Mouse (Mus musculus) heart, postnatal 25 days (tissue): Measurements from ENCODE around the gene Atn1. TPM values are rescaled to one million over a fixed set of nuclear protein-coding genes. Genes with fewer than 3 reads are reported as not detected.

ENCODE experiments used
- DNase-seq: peaks from one replicate; pipeline ENCODE4 v3.0.0; 2022; ENCODE audit warnings: low spot score
- intact Hi-C: fragments of 180-260 bp; cut with DNase I; formaldehyde crosslinking; loops from one replicate; pipeline ENCODE4 v1.15.1; 2025
- total RNA-seq, 2 experiments: library from RNA; stranded (reverse); gene quantifications; 2 replicates each; pipeline ENCODE4 v1.2.3; 2021

The Atn1 gene
- total RNA-seq, 2 experiments from 2014 or later = 37.0 to 39.7 TPM

GRCm38 (mm10) chr6:124769101-124769765 lies 12.9 kb upstream of the Atn1 start, which contains the start of gene Eno2:
Gene Eno2 (minus strand): TSS chr6:124769673.
- intact Hi-C loops = no loop called here

DNA sequence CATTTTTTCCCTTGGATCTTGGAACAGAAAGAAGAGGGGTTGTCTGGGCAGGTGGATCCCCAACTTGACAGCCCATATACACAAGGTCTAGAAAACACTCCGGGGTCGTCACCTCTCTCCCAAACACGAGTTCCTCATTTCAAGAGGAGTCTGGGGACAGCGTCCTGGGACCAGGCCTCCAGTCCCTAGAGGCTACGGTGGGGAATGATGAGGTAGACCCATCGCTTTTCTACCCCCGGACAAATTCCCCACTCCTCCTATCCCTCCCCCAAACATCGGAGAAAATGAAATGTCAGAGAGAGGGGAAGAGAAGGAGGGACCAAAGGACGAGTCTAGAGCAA lies 12.3 kb upstream of the Atn1 start:
- intact Hi-C loops = no loop called here
- no peak for DNase-seq

More at GRCm38 (mm10) chr6:124769101-124769765, 12.9 kb upstream of the Atn1 start, which contains the start of gene Eno2:
- no peak for DNase-seq

- intact Hi-C loops = no loop called here
- DNase-seq = no peak
These were observed 11.8 kb upstream of the Atn1 start for GRCm38 (mm10) chr6:124767920-124768703.

GRCm38 (mm10) chr6:124767536-124767919 lies 11.2 kb upstream of the Atn1 start:
- intact Hi-C loops = no loop called here
- DNase-seq = no peak

DNA sequence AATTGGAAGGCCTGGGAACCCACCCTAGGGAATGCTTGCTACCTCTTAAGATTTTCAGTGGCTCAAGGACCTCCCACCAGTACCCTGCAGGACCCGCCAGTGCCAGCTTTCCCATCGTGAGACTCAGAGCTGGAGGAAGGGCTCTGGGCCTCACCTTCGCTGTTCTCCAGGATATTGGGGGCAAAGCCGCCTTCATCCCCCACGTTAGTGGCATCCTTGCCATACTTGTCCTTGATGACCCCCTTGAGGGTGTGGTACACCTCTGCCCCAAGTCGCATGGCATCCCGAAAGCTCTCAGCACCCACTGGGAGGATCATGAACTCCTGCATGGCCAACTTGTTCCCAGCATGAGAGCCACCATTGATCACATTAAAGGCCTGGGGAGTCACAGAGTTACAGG lies 9.6 kb upstream of the Atn1 start:
- intact Hi-C loops = no loop called here
- DNase-seq = no peak

GRCm38 (mm10) chr6:124759259-124759658 lies 2.9 kb upstream of the Atn1 start:
- peak; percentile 57 for DNase-seq
- intact Hi-C loops = loop anchor here (1.0 to 5.0 kb wide), 5 partner anchors 47 to 246 kb away; partner anchors contain the start of genes C1ra, C1rb, Emg1 and Lpcat3

DNA sequence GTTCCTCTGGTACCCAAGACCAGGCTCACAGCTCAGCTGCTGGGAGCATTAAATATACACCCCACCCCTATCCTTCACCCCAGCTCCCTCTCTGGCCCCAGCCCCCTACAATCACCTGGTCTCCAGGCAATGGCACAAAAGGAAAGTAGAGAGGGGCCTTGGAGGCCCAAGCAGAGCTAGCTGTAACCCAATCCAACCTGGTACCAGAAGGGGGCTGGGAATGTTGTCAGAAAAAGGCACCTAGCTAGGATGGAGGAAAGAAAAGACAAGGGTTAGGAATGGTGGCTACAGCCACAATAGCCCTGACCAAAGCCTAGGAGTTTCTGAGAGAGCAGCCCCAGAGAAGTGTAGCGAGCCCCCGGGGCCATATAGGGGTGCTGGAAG lies 2.5 kb upstream of the Atn1 start:
- intact Hi-C loops = loop anchor here (1.0 to 5.0 kb wide), 5 partner anchors 47 to 246 kb away; partner anchors contain the start of genes C1ra, C1rb, Emg1 and Lpcat3
- DNase-seq = no peak

DNA sequence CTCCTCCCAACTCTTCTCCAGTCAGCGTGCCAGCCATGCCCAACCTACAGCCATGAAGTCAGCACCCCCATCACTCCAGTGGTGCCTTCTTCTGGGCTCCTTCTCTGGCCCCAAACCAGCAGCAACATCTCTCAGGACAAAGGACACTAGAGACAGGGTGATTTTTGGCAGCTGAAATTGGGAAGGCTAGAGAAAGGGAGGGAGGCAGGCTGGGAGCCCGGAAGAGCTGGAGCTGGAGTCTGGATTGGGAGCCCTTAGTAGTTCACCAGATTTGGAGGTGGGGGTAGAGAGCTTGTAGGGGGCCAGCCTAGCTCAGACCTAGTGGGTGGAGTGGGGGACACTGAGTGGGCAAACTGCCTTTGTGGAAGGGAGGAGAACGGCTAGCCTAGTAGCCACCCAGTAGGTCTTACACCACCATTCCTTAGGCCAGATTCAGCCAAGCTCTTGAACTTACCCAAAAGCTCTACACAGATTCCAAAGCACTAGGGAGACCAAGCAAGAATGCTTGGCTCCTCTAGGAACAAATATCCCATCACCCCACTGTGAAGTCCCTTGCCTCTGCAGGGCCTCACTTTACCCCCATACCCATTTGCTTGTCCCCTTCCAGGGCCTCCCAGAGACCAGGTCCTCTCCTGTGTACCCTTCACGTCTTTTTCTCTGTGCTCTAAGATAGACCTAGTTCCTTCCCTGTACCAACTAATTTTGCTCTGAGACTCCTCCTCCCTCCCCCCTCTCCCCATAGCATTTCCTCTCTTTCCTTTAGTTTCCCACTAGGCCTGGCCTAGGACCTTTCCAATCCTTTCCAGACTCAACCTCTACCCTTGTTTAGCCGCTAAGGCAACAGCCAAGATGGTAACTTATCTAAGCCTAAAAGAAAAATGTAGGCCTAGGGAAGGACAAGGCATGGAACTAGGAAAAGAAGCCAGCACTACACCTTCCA lies 1.9 kb upstream of the Atn1 start:
- intact Hi-C loops = loop anchor here (2.0 to 5.0 kb wide), 4 partner anchors 15 to 245 kb away; partner anchors contain the start of genes C1ra, Emg1, Lpcat3 and Phb2
- DNase-seq = no peak

DNA sequence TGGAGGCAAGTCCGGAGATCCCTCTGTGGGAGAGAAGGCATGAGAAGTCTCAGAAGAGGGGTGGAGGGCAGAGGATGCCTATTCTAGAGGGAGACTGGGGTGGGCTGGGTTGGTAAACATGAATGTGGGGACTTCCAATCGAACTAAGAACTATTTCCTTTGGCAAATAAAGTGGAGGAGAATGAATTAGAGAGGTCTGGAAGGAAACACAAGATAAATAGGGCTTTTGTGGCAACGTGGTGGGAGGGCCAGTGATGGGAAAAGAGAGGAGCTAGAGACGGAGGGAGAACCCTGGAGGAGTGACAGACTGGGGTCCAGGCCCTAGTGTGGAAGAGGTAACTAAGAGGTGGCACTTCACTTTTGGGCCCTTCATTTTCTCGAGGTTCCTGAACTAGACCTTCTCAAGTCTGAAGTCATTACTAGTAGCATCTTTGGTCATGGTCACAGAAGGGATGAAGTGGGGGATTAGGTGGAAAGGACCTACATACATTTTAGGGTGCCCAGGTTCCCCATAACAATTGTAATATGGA lies 1.1 kb upstream of the Atn1 start:
- DNase-seq = no peak
- intact Hi-C loops = loop anchor here (2.0 to 5.0 kb wide), 3 partner anchors 15 to 95 kb away; partner anchors contain the start of genes Emg1, Lpcat3 and Phb2

GRCm38 (mm10) chr6:124756652-124757350 lies 477 bp upstream of the Atn1 start:
- DNase-seq = peak; percentile 75
- intact Hi-C loops = loop anchor here (2.0 to 5.0 kb wide), 3 partner anchors 14 to 94 kb away; partner anchors contain the start of genes Emg1, Lpcat3 and Phb2

GRCm38 (mm10) chr6:124755306-124755705 lies 1.0 kb downstream of the Atn1 start:
- intact Hi-C loops = loop anchor here (5.0 kb wide), 2 partner anchors 43 to 93 kb away; partner anchors contain the start of genes Emg1, Lpcat3 and Phb2
- DNase-seq = no peak

DNA sequence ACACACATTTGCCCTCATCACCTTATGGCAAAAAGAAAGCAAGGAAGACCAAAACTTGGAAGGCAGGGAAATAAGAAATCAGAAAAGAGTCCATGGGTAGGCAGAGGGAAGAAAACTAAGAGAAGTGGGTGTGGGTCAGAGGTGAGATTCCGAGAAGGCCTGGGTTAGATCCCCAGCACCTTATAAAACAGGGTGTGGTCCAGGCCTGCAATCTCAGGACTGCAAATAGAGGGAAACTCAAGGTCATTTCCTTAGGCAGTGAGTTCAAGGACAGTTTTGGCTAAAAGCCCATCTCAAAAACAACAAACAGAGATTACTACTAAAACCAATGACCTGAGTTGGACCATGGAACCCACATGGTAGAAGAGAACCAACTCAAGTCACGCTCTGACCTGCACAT lies 2.5 kb downstream of the Atn1 start:
- no peak for DNase-seq
- intact Hi-C loops = no loop called here

DNA sequence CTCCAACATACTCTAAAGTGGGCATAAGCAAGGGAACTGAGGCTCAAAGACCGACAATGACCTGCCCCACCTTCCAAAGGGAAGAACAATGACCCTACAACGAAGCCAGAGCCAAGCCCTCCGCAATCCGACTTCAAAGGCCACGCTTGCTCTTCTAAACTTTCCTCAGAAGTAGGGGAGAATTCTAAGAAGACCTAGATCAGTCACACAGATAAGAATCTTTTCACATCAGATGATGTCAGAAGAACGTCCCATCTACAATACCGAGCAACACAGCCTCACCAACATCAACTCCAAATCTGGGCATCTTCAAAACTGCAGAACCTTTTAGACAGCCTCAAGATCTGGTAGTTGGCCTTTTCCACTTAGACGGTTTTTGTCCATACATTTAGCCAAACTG lies 5.9 kb downstream of the Atn1 start:
- intact Hi-C loops = no loop called here

DNA sequence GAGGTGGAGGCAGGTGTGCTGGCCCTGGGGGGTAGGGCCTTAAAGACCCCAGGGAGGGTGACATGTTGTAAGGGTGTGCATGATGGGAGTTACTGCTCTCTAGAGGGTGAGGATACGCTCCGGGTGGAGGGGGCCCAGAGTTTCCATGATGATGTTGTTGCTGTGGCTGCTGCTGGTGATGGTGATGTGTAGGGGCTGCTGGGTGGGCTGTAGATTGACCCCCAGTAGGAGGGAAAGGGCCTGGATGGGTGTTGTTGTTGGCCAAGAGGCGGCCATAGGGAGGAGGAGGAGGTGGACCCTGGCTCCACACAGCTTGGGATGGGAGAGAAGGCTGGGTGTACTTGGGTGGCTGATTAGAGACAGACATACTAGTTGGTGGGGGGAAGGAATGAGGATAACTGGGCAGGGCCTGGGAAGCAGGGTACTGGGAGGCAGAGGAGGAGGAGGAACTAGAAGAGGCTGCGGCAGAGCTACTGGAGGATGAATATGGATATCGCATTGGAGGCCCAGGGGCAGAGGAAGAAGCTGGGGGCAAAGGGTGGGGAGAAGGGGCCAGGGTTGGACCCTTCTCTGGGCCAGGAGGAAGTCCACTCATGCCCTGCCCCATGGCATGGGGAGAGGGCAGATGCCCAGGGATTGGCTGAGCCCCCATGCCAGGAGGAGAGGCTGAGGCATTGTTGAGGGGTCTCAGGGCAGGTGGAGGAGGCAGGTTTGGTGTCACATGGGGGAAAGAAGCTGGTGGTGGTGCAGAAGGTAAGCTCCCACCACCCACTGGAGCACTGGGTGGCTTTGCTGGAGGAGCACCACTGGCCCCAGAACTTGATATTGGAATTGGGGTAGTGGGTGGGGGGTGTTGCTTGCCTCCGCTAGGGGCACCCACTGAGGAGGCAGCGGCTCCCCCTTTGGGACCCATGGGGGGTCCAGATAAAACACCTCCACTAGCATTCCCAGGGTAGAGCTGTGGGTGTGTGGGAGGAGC lies 9.4 kb downstream of the Atn1 start:
- intact Hi-C loops = no loop called here
- no peak for DNase-seq

More for the DNA sequence above, 5.9 kb downstream of the Atn1 start:
- DNase-seq = no peak

- DNase-seq = no peak
- intact Hi-C loops = no loop called here
These were observed 10.1 kb downstream of the Atn1 start for GRCm38 (mm10) chr6:124746296-124746605.

DNA sequence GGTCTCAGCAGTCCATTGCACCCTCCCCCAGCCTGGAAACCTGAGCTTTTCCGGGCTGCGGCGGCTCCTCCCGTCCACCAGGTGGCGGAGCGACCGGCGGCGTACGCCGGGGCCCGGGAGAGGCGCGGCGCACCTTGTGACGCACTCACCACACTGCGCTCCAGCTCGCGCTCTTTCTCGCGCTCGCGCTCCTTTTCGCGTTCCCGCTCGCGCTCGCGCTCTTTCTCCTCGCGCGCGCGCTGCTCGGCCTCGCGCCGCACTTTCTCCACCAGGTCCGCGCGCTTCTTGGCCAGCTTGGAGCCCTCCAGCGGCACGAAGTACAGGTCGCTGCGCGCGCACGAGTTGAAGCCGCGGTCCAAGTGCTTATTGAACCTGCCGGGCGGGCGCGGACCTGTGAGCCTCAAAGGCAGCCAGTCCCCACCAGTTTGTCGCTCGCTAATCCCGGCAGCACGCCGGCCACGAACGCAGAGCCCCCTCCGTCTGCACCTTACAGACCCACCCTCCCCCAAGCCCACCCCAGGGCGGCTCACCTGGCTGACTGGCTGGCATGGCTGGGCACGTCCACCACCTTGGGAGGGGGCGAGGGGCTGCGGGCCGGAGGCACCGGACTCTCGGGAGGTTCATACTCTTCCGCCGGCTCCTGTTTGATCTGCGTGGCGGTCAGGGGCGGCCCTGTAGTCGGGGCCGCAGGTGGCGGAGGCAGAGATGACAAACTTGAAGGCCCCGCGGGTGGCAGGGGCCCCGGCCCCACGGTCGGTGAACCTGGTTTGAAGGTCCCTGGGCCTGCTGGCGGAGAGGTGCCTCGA lies 10.6 kb downstream of the Atn1 start:
- peak; percentile 88 for DNase-seq
- intact Hi-C loops = no loop called here

- no peak for DNase-seq
- intact Hi-C loops = no loop called here
These were observed 11.5 kb downstream of the Atn1 start for GRCm38 (mm10) chr6:124744755-124745321.
